Mouse (Mus musculus): Measurements from ENCODE around the gene Btbd7. TPM values are rescaled to one million over a fixed set of nuclear protein-coding genes. Genes with fewer than 3 reads are reported as not detected.

Gene Btbd7
- polyA plus RNA-seq, 1 experiment, result 7.3 TPM

DNA sequence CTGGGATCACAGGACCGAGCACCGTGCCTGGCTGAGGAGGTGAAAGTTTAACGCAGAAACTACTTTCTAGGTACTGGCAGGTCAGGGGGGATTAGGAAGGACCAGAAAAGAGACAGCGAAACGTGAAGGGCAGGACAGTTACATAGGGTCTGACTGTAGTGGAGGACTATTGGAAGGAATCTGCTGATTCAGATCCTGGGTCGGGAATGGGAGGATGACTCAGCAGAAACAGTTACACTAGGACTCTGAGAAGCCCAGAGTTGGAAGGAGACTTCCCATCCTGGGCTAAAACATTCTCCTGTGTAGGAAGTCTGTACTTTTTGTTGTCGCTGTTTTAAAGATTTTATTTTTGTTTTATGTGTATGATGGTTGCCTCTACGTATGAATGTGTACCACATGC lies 106.7 kb downstream of the Btbd7 start:
- Histone ChIP-seq H3K4me3 (ENCODE audit: insufficient read depth, poor library complexity, severe bottlenecking) (no peak overlapping the region), H3K27me3 (ENCODE audit: control insufficient read depth, insufficient read depth, insufficient read length) (no peaks in the 10 kb centered on the region), H3ac (ENCODE audit: control insufficient read depth, insufficient read length, low read depth) (no peak overlapping the region), H3K79me3 (ENCODE audit: low read depth) (no peaks in the 10 kb centered on the region), H3K36me3 (ENCODE audit: control insufficient read depth, insufficient read depth) (peaks cover 88% of the 10 kb centered on the region), H3K79me2 (ENCODE audit: control insufficient read depth, insufficient read depth) (no peaks in the 10 kb centered on the region)
- TF ChIP-seq MYOG (IDR thresholded peaks at IDR 0.05; ENCODE audit: control insufficient read depth, extremely low read depth, insufficient read length) (no peak), MAX (IDR thresholded peaks at IDR 0.05) (no peak), MYOD1 (IDR thresholded peaks at IDR 0.05; ENCODE audit: control insufficient read depth, insufficient read length, low read depth) (no peak), CEBPB (IDR thresholded peaks at IDR 0.05; ENCODE audit: low read depth) (no peak), USF1 (IDR thresholded peaks at IDR 0.05; ENCODE audit: low read depth) (no peak), CTCF (IDR thresholded peaks at IDR 0.05; ENCODE audit: control insufficient read depth, insufficient read depth, insufficient read length) (no peak), FOSL1 (IDR thresholded peaks at IDR 0.05; ENCODE audit: insufficient read depth, low read length, poor library complexity, severe bottlenecking) (no peak)

DNA sequence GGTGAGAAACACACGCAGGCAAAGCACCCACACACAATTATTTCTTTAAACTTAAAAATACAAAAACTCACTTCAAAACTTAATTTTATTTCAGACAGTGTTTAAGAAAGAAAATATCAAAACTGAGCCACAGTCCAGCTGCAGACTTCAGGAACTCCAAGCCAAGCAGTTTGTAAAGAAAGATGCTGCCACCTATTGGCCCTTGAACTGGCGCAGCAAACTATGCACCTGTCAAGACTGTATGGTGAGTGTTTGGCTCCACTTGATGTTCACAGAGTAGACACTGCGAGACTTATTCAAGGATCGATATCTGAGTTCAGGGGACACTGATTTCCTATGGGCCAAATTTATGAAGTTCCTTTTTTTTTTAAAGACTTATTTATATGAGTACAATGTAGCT lies 109.3 kb downstream of the Btbd7 start:
- H3ac ChIP-seq (ENCODE audit: control insufficient read depth, insufficient read length, low read depth), result no peak overlapping the region
- H3K27me3 ChIP-seq (ENCODE audit: control insufficient read depth, insufficient read depth, insufficient read length), result no peaks in the 10 kb centered on the region
- no peak overlapping the region for H3K4me3 ChIP-seq (ENCODE audit: insufficient read depth, poor library complexity, severe bottlenecking)
- H3K79me3 ChIP-seq (ENCODE audit: low read depth), result no peaks in the 10 kb centered on the region
- no peaks in the 10 kb centered on the region for H3K79me2 ChIP-seq (ENCODE audit: control insufficient read depth, insufficient read depth)
- TF ChIP-seq CTCF (IDR thresholded peaks at IDR 0.05; ENCODE audit: control insufficient read depth, insufficient read depth, insufficient read length) (no peak), USF1 (IDR thresholded peaks at IDR 0.05; ENCODE audit: low read depth) (no peak), CEBPB (IDR thresholded peaks at IDR 0.05; ENCODE audit: low read depth) (no peak), MYOD1 (IDR thresholded peaks at IDR 0.05; ENCODE audit: control insufficient read depth, insufficient read length, low read depth) (no peak), MAX (IDR thresholded peaks at IDR 0.05) (no peak), FOSL1 (IDR thresholded peaks at IDR 0.05; ENCODE audit: insufficient read depth, low read length, poor library complexity, severe bottlenecking) (no peak)
- H3K36me3 ChIP-seq (ENCODE audit: control insufficient read depth, insufficient read depth), result peaks cover 95% of the 10 kb centered on the region

DNA sequence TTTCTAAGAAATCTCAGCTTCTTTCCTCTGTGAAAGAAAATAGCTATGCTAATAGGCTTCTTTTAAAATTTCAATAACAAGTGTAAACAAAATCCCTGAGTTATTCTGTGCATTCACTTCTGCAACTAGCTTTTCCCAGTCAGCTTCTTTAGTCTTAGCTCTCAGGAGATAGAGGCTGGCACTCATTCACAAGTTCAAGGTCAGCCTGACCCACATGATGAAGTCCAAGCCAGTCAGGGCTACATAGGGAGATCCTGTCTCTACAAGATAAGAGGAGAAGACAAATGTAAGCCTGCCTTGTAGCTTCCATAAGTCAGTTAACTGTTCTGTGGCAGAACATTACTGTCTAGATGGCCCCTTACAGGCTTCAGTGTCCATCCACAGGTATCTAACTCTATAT lies 114.6 kb downstream of the Btbd7 start:
- peaks cover 22% of the 10 kb centered on the region for H3K79me3 ChIP-seq (ENCODE audit: low read depth)
- no peaks in the 10 kb centered on the region for H3K27me3 ChIP-seq (ENCODE audit: control insufficient read depth, insufficient read depth, insufficient read length)
- H3K4me3 ChIP-seq (ENCODE audit: insufficient read depth, poor library complexity, severe bottlenecking), result no peak overlapping the region
- no peak overlapping the region for H3ac ChIP-seq (ENCODE audit: control insufficient read depth, insufficient read length, low read depth)
- no peak for TF ChIP-seq FOSL1 (IDR thresholded peaks at IDR 0.05; ENCODE audit: insufficient read depth, low read length, poor library complexity, severe bottlenecking)
- TF ChIP-seq MYOG (IDR thresholded peaks at IDR 0.05; ENCODE audit: control insufficient read depth, extremely low read depth, insufficient read length), result no peak
- TF ChIP-seq CEBPB (IDR thresholded peaks at IDR 0.05; ENCODE audit: low read depth), result no peak
- no peak for TF ChIP-seq CTCF (IDR thresholded peaks at IDR 0.05; ENCODE audit: control insufficient read depth, insufficient read depth, insufficient read length)
- no peak for TF ChIP-seq MAX (IDR thresholded peaks at IDR 0.05)
- no peak for TF ChIP-seq MYOD1 (IDR thresholded peaks at IDR 0.05; ENCODE audit: control insufficient read depth, insufficient read length, low read depth)
- TF ChIP-seq USF1 (IDR thresholded peaks at IDR 0.05; ENCODE audit: low read depth), result no peak
- peaks cover 56% of the 10 kb centered on the region for H3K36me3 ChIP-seq (ENCODE audit: control insufficient read depth, insufficient read depth)
- peaks cover 31% of the 10 kb centered on the region for H3K79me2 ChIP-seq (ENCODE audit: control insufficient read depth, insufficient read depth)

DNA sequence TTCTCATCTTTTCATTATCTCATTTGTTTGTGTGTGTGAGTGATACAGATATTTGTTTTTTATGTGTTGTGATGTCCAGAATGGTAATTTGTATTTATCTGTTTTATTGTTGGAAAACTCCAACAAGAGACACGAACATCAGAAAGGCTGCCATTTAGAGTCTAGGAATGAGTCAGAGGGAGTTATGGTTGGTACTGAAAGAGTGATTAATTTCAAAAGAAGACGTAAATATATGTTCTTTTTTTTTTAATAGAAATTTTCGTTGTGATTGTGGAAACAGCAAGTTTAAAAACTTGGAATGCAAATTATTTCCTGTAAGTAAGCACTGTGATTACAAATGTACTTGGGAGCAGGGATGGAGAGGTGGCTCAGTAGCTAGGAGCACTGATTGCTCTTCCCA lies 116.6 kb downstream of the Btbd7 start:
- peaks cover 36% of the 10 kb centered on the region for H3K36me3 ChIP-seq (ENCODE audit: control insufficient read depth, insufficient read depth)
- peaks cover 48% of the 10 kb centered on the region for H3K79me2 ChIP-seq (ENCODE audit: control insufficient read depth, insufficient read depth)
- H3K27me3 ChIP-seq (ENCODE audit: control insufficient read depth, insufficient read depth, insufficient read length), result no peaks in the 10 kb centered on the region
- no peak overlapping the region for H3ac ChIP-seq (ENCODE audit: control insufficient read depth, insufficient read length, low read depth)
- H3K4me3 ChIP-seq (ENCODE audit: insufficient read depth, poor library complexity, severe bottlenecking), result no peak overlapping the region
- TF ChIP-seq CTCF (IDR thresholded peaks at IDR 0.05; ENCODE audit: control insufficient read depth, insufficient read depth, insufficient read length) (no peak), MYOG (IDR thresholded peaks at IDR 0.05; ENCODE audit: control insufficient read depth, extremely low read depth, insufficient read length) (no peak), FOSL1 (IDR thresholded peaks at IDR 0.05; ENCODE audit: insufficient read depth, low read length, poor library complexity, severe bottlenecking) (no peak), USF1 (IDR thresholded peaks at IDR 0.05; ENCODE audit: low read depth) (no peak), MAX (IDR thresholded peaks at IDR 0.05) (no peak), MYOD1 (IDR thresholded peaks at IDR 0.05; ENCODE audit: control insufficient read depth, insufficient read length, low read depth) (no peak), CEBPB (IDR thresholded peaks at IDR 0.05; ENCODE audit: low read depth) (no peak)
- H3K79me3 ChIP-seq (ENCODE audit: low read depth), result peaks cover 27% of the 10 kb centered on the region

DNA sequence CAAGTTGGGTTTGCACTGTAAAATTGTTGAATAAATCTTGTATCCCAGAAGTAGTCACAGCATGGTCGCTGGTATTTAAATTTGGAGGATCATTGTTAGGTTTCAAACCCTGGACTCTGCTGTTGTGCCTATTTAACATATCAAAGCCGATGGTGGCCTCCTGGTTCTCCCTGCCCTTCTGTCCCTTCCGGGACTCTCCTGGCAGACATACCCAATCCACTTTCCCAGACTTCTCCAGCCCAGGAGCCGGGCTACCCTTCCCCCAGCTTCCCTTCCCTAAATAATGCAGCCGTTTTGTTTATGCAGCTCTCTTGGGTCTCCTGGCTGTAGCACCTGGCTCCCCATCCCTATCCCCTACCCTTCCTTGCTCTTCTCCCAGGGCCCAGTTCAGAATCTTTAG lies 119.3 kb downstream of the Btbd7 start:
- peak overlapping the region; percentile 82 for H3ac ChIP-seq (ENCODE audit: control insufficient read depth, insufficient read length, low read depth)
- H3K27me3 ChIP-seq (ENCODE audit: control insufficient read depth, insufficient read depth, insufficient read length), result no peaks in the 10 kb centered on the region
- TF ChIP-seq FOSL1 (IDR thresholded peaks at IDR 0.05; ENCODE audit: insufficient read depth, low read length, poor library complexity, severe bottlenecking) (no peak), CTCF (IDR thresholded peaks at IDR 0.05; ENCODE audit: control insufficient read depth, insufficient read depth, insufficient read length) (no peak), MYOD1 (IDR thresholded peaks at IDR 0.05; ENCODE audit: control insufficient read depth, insufficient read length, low read depth) (no peak), MYOG (IDR thresholded peaks at IDR 0.05; ENCODE audit: control insufficient read depth, extremely low read depth, insufficient read length) (no peak), CEBPB (IDR thresholded peaks at IDR 0.05; ENCODE audit: low read depth) (no peak), USF1 (IDR thresholded peaks at IDR 0.05; ENCODE audit: low read depth) (no peak), MAX (IDR thresholded peaks at IDR 0.05) (no peak)
- peaks cover 55% of the 10 kb centered on the region for H3K79me3 ChIP-seq (ENCODE audit: low read depth)
- peaks cover 12% of the 10 kb centered on the region for H3K36me3 ChIP-seq (ENCODE audit: control insufficient read depth, insufficient read depth)
- peaks cover 75% of the 10 kb centered on the region for H3K79me2 ChIP-seq (ENCODE audit: control insufficient read depth, insufficient read depth)
- H3K4me3 ChIP-seq (ENCODE audit: insufficient read depth, poor library complexity, severe bottlenecking), result peak overlapping the region; percentile 79

DNA sequence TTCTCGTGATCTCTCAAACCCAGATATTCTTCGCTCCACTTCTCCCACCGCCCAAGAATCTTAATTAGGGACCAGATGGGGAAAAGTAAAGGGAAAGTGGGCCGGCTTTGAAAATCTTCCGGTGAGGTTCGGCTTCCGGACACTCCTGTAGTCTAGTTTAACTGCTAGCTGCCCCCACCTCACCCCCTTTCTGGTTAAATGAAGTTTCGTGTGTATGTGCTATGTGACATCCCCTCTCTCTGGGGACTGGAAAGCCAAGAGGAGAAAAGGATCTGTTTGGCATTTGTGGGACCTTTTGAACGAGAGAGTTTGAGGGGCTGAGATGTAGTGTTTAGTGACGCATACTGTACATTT lies 119.9 kb downstream of the Btbd7 start, which contains the start of gene Gm20604:
TSS of gene Gm20604 (minus strand) at position 270 of the 354 bp plus-strand sequence.
- Histone ChIP-seq H3K4me3 (ENCODE audit: insufficient read depth, poor library complexity, severe bottlenecking) (peak within 1 kb of the TSS; percentile 79), H3K36me3 (ENCODE audit: control insufficient read depth, insufficient read depth) (peaks cover 7% of the 10 kb centered on the region), H3K79me3 (ENCODE audit: low read depth) (peaks cover 60% of the 10 kb centered on the region), H3ac (ENCODE audit: control insufficient read depth, insufficient read length, low read depth) (peak within 1 kb of the TSS; percentile 82), H3K27me3 (ENCODE audit: control insufficient read depth, insufficient read depth, insufficient read length) (no peaks in the 10 kb centered on the region), H3K79me2 (ENCODE audit: control insufficient read depth, insufficient read depth) (peaks cover 81% of the 10 kb centered on the region)
- TF ChIP-seq MYOG (IDR thresholded peaks at IDR 0.05; ENCODE audit: control insufficient read depth, extremely low read depth, insufficient read length), result no peak
- TF ChIP-seq FOSL1 (IDR thresholded peaks at IDR 0.05; ENCODE audit: insufficient read depth, low read length, poor library complexity, severe bottlenecking), result no peak
- TF ChIP-seq CEBPB (IDR thresholded peaks at IDR 0.05; ENCODE audit: low read depth), result no peak
- no peak for TF ChIP-seq MAX (IDR thresholded peaks at IDR 0.05)
- no peak for TF ChIP-seq MYOD1 (IDR thresholded peaks at IDR 0.05; ENCODE audit: control insufficient read depth, insufficient read length, low read depth)
- no peak for TF ChIP-seq USF1 (IDR thresholded peaks at IDR 0.05; ENCODE audit: low read depth)
- no peak for TF ChIP-seq CTCF (IDR thresholded peaks at IDR 0.05; ENCODE audit: control insufficient read depth, insufficient read depth, insufficient read length)

Measured in C2C12 (cell line).